Mouse (Mus musculus): Measurements from ENCODE around the gene Ralgapa1. TPM values are rescaled to one million over a fixed set of nuclear protein-coding genes. Genes with fewer than 3 reads are reported as not detected.
A peak's percentile ranks its signal among the peaks of the same experiment; 100 is the strongest.
"Not testable (repeated sequence)": the region's sequence is repeated elsewhere in the genome, so short reads cannot be mapped to it uniquely, and the experiment has no call there.

The Ralgapa1 gene
- polyA plus RNA-seq, 1 experiment from 2014 or later: 22.8 TPM

GRCm38 (mm10) chr12:55623254-55623653 lies 197.7 kb downstream of the Ralgapa1 start:
- no peak overlapping the region for H3K27ac ChIP-seq
- no peak overlapping the region for H3K4me2 ChIP-seq (replicated peaks)
- ATAC-seq (ENCODE audit: insufficient number of reproducible peaks, insufficient read depth, low FRiP score, low TSS enrichment): no peak
- no peaks in the 10 kb centered on the region for H3K36me3 ChIP-seq
- no peak overlapping the region for H3K4me3 ChIP-seq
- no peaks in the 10 kb centered on the region for H3K9me3 ChIP-seq
- H3K4me1 ChIP-seq: no peaks in the 10 kb centered on the region
- WGBS: 80% methylated on average over 5 of the region's 5 CpGs
- no peak overlapping the region for H3K9ac ChIP-seq
- no peaks in the 10 kb centered on the region for H3K27me3 ChIP-seq

GRCm38 (mm10) chr12:55622615-55623245 lies 198.2 kb downstream of the Ralgapa1 start:
- Histone ChIP-seq H3K9me3 (no peaks in the 10 kb centered on the region), H3K4me2 (replicated peaks) (no peak overlapping the region), H3K4me1 (no peaks in the 10 kb centered on the region), H3K36me3 (no peaks in the 10 kb centered on the region), H3K9ac (no peak overlapping the region), H3K27me3 (no peaks in the 10 kb centered on the region), H3K4me3 (no peak overlapping the region), H3K27ac (no peak overlapping the region)
- 43% methylated on average over 3 of the region's 3 CpGs for WGBS
- no peak for ATAC-seq (ENCODE audit: insufficient number of reproducible peaks, insufficient read depth, low FRiP score, low TSS enrichment)

GRCm38 (mm10) chr12:55620321-55620720 lies 200.6 kb downstream of the Ralgapa1 start:
- Histone ChIP-seq H3K36me3 (no peaks in the 10 kb centered on the region), H3K4me3 (no peak overlapping the region), H3K9ac (no peak overlapping the region), H3K27ac (no peak overlapping the region), H3K9me3 (no peaks in the 10 kb centered on the region), H3K4me2 (replicated peaks) (no peak overlapping the region), H3K27me3 (no peaks in the 10 kb centered on the region), H3K4me1 (no peaks in the 10 kb centered on the region)
- WGBS: 57% methylated on average over 2 of the region's 2 CpGs
- no peak for ATAC-seq (ENCODE audit: insufficient number of reproducible peaks, insufficient read depth, low FRiP score, low TSS enrichment)

DNA sequence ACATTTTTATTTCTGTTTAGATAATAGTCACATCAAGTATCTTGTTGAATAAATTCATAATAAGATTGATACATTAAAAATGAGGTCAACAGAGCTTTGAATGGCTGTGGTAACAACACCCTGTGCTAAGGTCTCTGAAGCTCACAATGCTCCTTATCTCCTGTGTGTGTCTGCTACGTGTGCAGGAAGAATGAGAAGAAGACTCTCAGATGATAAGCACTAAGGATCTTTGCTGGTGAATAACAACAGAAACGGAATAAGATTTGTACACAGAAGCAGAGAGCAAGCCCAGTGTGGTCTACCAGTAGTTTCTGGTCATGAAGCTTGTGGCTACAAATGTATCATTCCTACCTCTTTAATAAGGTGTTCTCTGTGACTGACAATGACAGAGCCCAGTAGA lies 210.2 kb downstream of the Ralgapa1 start:
- no peaks in the 10 kb centered on the region for H3K27me3 ChIP-seq
- no peaks in the 10 kb centered on the region for H3K9me3 ChIP-seq
- H3K4me2 ChIP-seq (replicated peaks): no peak overlapping the region
- H3K9ac ChIP-seq: no peak overlapping the region
- H3K36me3 ChIP-seq: no peaks in the 10 kb centered on the region
- no peak for ATAC-seq (ENCODE audit: insufficient number of reproducible peaks, insufficient read depth, low FRiP score, low TSS enrichment)
- H3K4me1 ChIP-seq: 0 out of 2 replicates have a peak, but pooled peaks cover 2% of the 10 kb centered on the region
- H3K4me3 ChIP-seq: no peak overlapping the region
- WGBS: 76% methylated on average over 2 of the region's 2 CpGs
- H3K27ac ChIP-seq: no peak overlapping the region

DNA sequence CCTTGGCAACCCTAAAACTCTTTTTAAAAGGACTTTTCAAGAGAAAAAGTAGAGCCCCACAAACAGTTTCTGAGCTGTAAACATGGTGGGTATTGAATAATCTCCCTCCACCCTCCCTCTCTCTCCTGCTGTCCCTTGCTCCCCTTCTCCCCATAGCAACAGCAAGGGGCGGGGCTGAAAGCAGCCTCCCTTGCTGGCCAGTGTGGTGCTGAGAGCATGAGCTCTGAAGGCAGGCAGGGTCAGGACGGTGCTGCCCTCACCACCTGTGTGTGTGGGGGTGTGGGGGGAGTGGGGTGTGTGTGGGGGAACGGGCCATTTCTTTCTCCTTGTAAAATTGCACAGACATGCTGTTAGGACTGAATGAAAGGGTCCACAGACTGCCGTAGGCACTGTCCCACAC lies 213.1 kb downstream of the Ralgapa1 start:
- no peaks in the 10 kb centered on the region for H3K36me3 ChIP-seq
- no peak overlapping the region for H3K4me3 ChIP-seq
- no peaks in the 10 kb centered on the region for H3K27me3 ChIP-seq
- H3K27ac ChIP-seq: no peak overlapping the region
- no peak overlapping the region for H3K9ac ChIP-seq
- WGBS: 28% methylated on average over 4 of the region's 4 CpGs
- H3K9me3 ChIP-seq: no peaks in the 10 kb centered on the region
- H3K4me2 ChIP-seq (replicated peaks): no peak overlapping the region
- no peak for ATAC-seq (ENCODE audit: insufficient number of reproducible peaks, insufficient read depth, low FRiP score, low TSS enrichment)
- H3K4me1 ChIP-seq: 0 out of 2 replicates have a peak, but pooled peaks cover 2% of the 10 kb centered on the region

DNA sequence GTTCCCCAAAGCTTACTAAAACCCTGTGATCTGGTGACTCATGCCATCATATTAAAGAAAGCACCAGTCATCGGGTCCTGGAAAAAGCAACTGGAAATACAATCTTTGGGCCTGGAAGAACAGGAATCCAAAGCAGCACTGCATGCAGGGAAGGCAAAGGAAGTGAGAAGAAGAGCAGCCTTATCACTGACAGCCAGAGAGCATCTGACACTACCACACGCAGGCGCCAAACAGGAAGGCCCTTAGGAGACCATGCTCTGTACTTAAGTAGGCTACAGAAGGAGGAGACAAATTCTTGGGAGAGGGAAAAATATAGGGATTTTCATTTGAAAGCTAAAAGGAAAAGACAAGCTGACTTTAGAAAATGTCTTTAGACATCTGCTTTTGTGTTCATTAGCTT lies 216.6 kb downstream of the Ralgapa1 start:
- H3K4me3 ChIP-seq: no peak overlapping the region
- ATAC-seq (ENCODE audit: insufficient number of reproducible peaks, insufficient read depth, low FRiP score, low TSS enrichment): no peak
- 56% methylated on average over 3 of the region's 3 CpGs for WGBS

GRCm38 (mm10) chr12:55600503-55600994 lies 220.4 kb downstream of the Ralgapa1 start:
- Histone ChIP-seq H3K27me3 (peaks cover 57% of the 10 kb centered on the region), H3K27ac (no peak overlapping the region), H3K4me3 (peak overlapping the region; percentile 44), H3K4me1 (peaks cover 19% of the 10 kb centered on the region), H3K9ac (no peak overlapping the region), H3K9me3 (no peaks in the 10 kb centered on the region), H3K36me3 (no peaks in the 10 kb centered on the region), H3K4me2 (replicated peaks) (peak overlapping the region; percentile 83)
- WGBS: 3% methylated on average over 40 of the region's 42 CpGs
- ATAC-seq (ENCODE audit: insufficient number of reproducible peaks, insufficient read depth, low FRiP score, low TSS enrichment): no peak

More for the DNA sequence above, 216.6 kb downstream of the Ralgapa1 start:
- Histone ChIP-seq H3K4me1 (peaks cover 13% of the 10 kb centered on the region; the same call in 1 of the 2 replicates), H3K27ac (no peak overlapping the region), H3K9me3 (no peaks in the 10 kb centered on the region), H3K27me3 (peaks cover 26% of the 10 kb centered on the region), H3K9ac (no peak overlapping the region), H3K36me3 (no peaks in the 10 kb centered on the region), H3K4me2 (replicated peaks) (no peak overlapping the region)

GRCm38 (mm10) chr12:55599639-55600502 lies 221.1 kb downstream of the Ralgapa1 start:
- peaks cover 19% of the 10 kb centered on the region for H3K4me1 ChIP-seq
- no peaks in the 10 kb centered on the region for H3K36me3 ChIP-seq
- no peak overlapping the region for H3K9ac ChIP-seq
- peak overlapping the region; percentile 83 for H3K4me2 ChIP-seq (replicated peaks)
- no peaks in the 10 kb centered on the region for H3K9me3 ChIP-seq
- H3K27ac ChIP-seq: no peak overlapping the region
- ATAC-seq (ENCODE audit: insufficient number of reproducible peaks, insufficient read depth, low FRiP score, low TSS enrichment): peak; percentile 84
- H3K4me3 ChIP-seq: peak overlapping the region; percentile 44
- 1% methylated on average over 100 of the region's 109 CpGs for WGBS
- H3K27me3 ChIP-seq: peaks cover 57% of the 10 kb centered on the region

DNA sequence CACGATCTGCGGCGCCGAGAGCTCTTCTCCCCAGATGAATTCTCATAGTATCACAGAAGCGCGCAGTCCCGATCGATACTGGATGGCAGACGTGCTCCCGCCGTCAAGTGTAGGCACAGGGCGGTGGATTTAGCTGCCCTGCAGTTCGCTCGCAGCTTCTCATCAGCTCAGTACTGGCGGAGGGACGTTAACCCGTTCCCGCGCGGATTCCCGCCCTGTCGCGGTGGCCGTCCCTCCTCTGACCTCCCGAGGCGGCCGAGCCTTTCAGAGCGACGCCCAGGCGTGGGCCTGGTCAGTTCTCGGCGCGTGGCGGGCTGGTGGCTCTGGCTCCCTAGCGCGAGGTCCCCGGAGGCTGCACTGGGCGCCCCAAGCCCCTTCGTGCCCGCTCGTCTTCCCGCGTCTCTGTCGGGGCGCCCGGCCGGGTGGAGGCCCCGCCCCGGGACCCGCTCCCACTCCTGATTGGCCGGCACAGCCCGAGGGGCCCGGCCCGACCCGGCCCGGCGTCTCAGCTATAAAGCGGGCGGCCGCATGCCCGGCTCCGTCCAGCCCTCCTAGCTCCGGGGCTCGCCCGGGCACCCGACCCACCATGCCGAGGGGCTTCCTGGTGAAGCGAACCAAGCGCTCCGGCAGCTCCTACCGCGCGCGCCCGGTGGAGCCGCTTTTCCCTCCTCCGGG lies 221.9 kb downstream of the Ralgapa1 start, which contains the start of gene Insm2:
Insm2 (plus strand) TSS at position 541 of the 675 bp plus-strand sequence.
- peaks cover 57% of the 10 kb centered on the region for H3K27me3 ChIP-seq
- no peak within 1 kb of the TSS for H3K9ac ChIP-seq
- H3K4me3 ChIP-seq: peak within 1 kb of the TSS; percentile 44

DNA sequence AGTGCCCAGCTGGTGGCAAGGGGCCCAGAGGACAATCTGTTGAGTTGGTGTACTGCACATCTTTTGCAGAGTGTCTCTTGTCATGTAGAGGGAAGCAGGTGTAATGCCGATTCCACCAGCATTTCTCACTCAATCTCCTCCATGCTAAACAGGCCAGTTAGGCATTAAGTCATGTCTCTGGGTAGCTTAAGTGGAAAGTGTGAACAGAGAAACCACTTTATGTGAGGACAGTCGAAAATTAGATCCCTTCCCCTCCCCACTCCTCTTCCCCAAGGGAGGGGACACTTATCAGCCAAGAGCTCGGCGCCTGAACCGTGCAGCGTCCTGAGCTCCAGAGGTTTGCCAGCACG lies 222.5 kb downstream of the Ralgapa1 start:
- 7% methylated on average over 7 of the region's 7 CpGs for WGBS
- no peak for ATAC-seq (ENCODE audit: insufficient number of reproducible peaks, insufficient read depth, low FRiP score, low TSS enrichment)
- Histone ChIP-seq H3K36me3 (no peaks in the 10 kb centered on the region), H3K27me3 (peaks cover 57% of the 10 kb centered on the region), H3K4me3 (peak overlapping the region; percentile 44), H3K4me1 (peaks cover 19% of the 10 kb centered on the region), H3K9me3 (no peaks in the 10 kb centered on the region), H3K9ac (no peak overlapping the region), H3K27ac (no peak overlapping the region), H3K4me2 (replicated peaks) (peak overlapping the region; percentile 83)

More for the DNA sequence above, 221.9 kb downstream of the Ralgapa1 start, which contains the start of gene Insm2:
- H3K36me3 ChIP-seq: no peaks in the 10 kb centered on the region
- H3K4me1 ChIP-seq: peaks cover 19% of the 10 kb centered on the region
- no peak within 1 kb of the TSS for H3K27ac ChIP-seq
- no peaks in the 10 kb centered on the region for H3K9me3 ChIP-seq
- peak within 1 kb of the TSS; percentile 83 for H3K4me2 ChIP-seq (replicated peaks)
- under 1% methylated on average over 64 of the region's 77 CpGs for WGBS
- peak; percentile 44; the same call in 1 of the 2 replicates for ATAC-seq (ENCODE audit: insufficient number of reproducible peaks, insufficient read depth, low FRiP score, low TSS enrichment)

- not testable (repeated sequence) for H3K9ac ChIP-seq; H3K4me1 ChIP-seq; H3K4me3 ChIP-seq; H3K27me3 ChIP-seq; ATAC-seq (ENCODE audit: insufficient number of reproducible peaks, insufficient read depth, low FRiP score, low TSS enrichment); H3K36me3 ChIP-seq; H3K27ac ChIP-seq; H3K9me3 ChIP-seq; H3K4me2 ChIP-seq (replicated peaks)
- 52% methylated on average over 9 of the region's 9 CpGs for WGBS
Observed at GRCm38 (mm10) chr12:55586936-55587335, 234.0 kb downstream of the Ralgapa1 start.
